Mouse (Mus musculus): ENCODE results near the gene Ppp4r2. TPM values are rescaled to one million over a fixed set of nuclear protein-coding genes. Genes with fewer than 3 reads are reported as not detected.

Ppp4r2 gene
- polyA plus RNA-seq, 1 experiment from 2014 or later = 35.1 TPM

DNA sequence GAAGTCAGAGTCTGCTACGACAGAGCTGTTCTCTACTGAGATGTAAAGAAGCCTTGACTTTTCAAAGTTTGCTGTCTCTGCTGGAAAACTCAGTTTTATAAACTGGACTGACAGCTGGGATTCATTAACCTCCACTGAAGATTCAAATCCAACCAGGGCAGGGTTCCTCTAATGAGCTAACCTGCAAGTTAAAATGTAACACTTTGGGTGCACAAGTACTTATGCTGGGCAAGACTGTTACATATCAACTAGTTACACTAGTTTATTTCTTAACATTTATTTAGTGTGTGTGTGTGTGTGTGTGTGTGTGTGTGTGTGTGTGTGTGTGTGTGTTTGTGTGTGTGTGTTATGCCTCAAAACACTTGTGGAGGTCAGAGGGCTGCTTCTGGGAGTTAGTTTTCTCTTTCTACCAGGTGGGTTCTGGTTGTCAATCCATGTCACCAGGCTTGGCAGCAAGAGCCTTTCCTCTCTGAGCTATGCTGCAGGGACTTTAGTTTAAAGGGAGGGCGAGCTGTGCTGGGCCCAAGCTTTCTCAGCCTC lies 76.8 kb downstream of the Ppp4r2 start:
- H3K9ac ChIP-seq (ENCODE audit: low read length) = no peak overlapping the region
- H3K4me3 ChIP-seq (ENCODE audit: low read depth, low read length) = no peak overlapping the region
- no peak overlapping the region for H3K27ac ChIP-seq (ENCODE audit: low read depth, low read length)

More for the DNA sequence above, 76.8 kb downstream of the Ppp4r2 start:
- H3K4me2 ChIP-seq (ENCODE audit: low read depth) = no peak overlapping the region
- no peaks in the 10 kb centered on the region for H3K27me3 ChIP-seq (ENCODE audit: control insufficient read depth, insufficient read depth, low read length)
- no peaks in the 10 kb centered on the region; the same call in 1 of the 2 replicates for H3K4me1 ChIP-seq (ENCODE audit: control insufficient read depth, insufficient read depth, low read length)
- ATAC-seq (ENCODE audit: insufficient read depth, low FRiP score, low TSS enrichment) = no peak
- H3K36me3 ChIP-seq (ENCODE audit: control insufficient read depth, insufficient read depth, low read length) = no peaks in the 10 kb centered on the region
- no peaks in the 10 kb centered on the region for H3K9me3 ChIP-seq (ENCODE audit: control insufficient read depth, low read length)
- 55% methylated on average over 2 of the region's 2 CpGs for WGBS
- DNase-seq (ENCODE audit: low spot score) = no peak

Other genes starting within 250 kb of the Ppp4r2 start
- gene Shq1, start 162.5 kb upstream of the Ppp4r2 start, polyA plus RNA-seq (2014; fragmentation: Nextera tagmentation; extraction: Ambion mirVana) = 16.1 and 17.0 TPM in 2 replicates
- 3.0 and 5.0 TPM in 2 replicates for gene Gxylt2, start 128.9 kb upstream of the Ppp4r2 start, polyA plus RNA-seq (2014; fragmentation: Nextera tagmentation; extraction: Ambion mirVana)